Mouse (Mus musculus): ENCODE results near the gene Sorbs1. TPM values are rescaled to one million over a fixed set of nuclear protein-coding genes. Genes with fewer than 3 reads are reported as not detected.

Gene Sorbs1
- total RNA-seq, 2 experiments from 2014 or later, result 90.0 to 111 TPM

DNA sequence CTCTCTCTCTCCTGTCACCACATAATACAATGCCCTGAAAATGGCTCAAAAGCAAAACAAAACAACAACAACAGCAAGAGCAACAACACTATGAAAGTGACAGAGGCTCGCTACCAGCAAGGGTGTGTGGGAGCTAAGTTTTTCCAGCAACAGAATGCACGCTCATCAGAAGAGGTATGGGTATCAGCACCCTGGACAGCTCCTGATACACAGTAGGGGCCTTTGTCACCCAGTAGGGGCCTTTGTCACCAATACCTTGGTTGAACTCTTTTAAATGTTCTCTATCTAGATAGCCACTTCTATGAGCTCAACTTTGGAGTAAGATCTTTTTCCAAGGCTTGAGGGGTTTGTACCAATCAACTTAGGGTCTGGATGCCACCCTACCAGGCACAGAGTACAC lies 138.9 kb downstream of the Sorbs1 start:
- no peak for DNase-seq

DNA sequence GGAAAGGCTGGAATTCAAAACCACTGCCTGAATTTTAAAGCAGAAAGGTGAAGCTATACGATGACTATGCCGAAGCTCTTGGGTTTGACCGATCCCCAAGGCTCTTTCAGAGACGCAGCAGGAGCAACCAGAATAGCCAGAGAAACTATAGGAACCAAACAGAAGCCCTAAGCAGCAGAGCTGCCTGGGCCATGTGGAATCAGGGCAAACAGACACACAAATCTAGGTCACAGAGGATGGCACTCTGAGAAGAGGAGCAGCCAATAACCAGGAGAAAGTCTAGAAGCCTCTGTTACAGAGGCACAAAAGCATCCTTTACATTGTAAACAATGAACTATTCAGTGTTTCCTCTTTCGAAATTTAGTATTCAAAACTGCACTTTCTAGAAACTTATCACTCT lies 140.9 kb downstream of the Sorbs1 start:
- DNase-seq, result no peak

- peak in 1 of 2 experiments; percentile 20 for DNase-seq
These were observed 141.7 kb downstream of the Sorbs1 start for GRCm38 (mm10) chr19:40371866-40372265.

- DNase-seq, result peak; percentile 65 to 69
These were observed 143.4 kb downstream of the Sorbs1 start for GRCm38 (mm10) chr19:40369852-40370811.

- DNase-seq, result peak in 1 of 2 experiments; percentile 20
These were observed 145.1 kb downstream of the Sorbs1 start for GRCm38 (mm10) chr19:40368517-40368916.

DNA sequence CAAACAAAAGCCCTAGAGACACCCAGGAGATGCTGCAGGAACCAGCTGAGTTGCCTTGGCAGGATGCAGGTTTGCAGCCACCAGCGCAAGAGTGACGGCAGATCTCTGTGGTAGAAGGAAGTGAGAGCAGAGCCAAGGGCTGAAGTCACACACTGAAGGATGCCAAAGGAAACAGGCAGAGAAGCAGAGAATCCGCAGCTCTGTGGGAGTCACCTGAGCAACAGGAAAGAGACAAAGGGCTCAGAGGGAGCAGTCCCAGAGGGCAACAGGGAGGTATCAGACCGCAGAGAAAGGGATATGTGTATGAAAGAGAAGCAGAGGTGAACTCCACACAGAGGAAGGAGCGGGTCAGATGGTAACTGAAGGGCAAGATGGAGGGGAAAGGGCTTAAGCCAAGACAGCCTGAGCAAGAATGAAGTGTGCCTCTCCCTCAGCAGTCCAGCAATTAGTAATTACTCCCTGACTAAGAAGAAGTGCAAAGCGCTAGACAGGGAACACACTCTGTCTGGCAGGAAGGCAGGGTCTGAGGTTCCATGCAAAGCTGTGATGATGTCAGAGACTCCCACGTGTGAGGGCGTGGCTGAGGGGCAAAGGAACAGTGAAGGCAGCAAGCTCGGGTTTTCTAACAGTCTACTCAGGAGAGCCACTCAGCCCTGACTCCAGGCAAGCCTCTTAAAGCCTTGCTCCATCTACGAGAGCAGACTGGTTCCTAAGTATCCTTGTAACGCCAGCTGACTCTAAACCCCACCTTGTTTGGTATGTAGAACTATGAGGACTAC lies 147.2 kb downstream of the Sorbs1 start:
- DNase-seq, result peak; percentile 24 to 60

DNA sequence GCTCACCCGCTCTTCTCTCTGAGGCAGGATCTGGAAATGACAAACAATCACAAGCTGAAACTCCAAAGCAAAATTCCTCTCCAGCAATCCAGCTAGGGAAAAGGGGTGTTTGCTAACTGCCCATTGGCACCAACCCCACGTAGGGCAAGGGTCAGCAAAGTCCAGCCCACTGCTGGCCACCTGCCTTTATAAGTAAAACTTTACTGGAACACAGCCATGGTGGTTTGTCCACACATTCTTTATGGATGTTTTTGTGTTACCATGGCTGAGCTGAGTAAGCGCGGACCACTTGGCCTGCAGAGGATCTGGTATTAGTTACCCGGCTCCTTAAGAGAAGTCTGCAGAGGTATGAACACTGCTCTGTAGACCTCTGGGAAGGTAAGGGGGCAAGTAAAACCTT lies 148.4 kb downstream of the Sorbs1 start:
- peak in 1 of 2 experiments; percentile 40 for DNase-seq

GRCm38 (mm10) chr19:40363447-40363846 lies 150.1 kb downstream of the Sorbs1 start:
- DNase-seq, result no peak

GRCm38 (mm10) chr19:40362203-40362865 lies 151.2 kb downstream of the Sorbs1 start:
- peak in 1 of 2 experiments; percentile 24 for DNase-seq

GRCm38 (mm10) chr19:40359712-40360394 lies 153.7 kb downstream of the Sorbs1 start:
- no peak for DNase-seq

DNA sequence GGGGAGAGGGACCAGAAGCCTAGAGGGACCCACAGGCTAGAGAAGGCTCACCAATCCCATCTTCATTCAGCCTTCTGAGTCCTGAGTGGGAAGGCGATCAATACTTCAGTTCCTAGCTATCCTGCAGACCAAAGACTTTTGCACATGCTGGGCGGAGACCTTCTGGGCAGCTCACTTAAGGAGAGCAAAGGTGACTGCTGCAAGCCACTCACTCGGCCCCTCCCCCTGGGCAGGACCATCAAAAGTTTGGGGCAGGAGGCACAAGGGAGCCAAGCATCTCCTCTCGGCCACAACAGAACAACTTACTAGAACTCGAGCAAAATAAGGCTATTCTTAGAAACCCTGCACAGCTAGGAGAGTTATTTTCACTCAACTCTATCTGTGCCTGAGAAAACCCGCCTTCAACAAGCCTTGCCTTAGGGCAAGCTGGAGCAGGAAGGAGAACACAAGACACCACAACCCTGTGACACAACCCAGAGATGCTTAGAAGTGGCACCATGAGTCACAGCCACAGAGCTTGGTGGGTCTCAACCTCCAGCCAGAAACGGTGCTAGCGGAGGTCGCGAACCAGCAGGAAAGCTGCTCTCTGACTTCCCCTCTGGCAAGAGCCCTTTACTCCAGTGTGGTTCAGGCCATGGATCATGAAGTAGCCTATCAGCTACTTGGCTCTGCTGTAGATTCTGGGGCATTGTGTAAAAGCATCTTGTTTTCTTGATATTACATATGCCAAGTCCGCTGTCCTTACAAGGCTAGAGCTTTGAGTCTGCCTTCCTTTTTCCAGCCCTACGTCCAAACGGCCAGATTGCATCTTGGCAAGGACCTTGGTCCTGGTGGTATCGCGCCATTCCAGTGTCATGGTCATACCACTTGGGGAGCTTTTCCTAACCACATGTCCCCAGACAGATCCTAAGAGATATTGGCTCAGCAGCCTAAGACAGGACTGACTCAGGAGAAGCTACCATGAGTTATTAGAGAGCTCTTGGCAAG lies 156.8 kb downstream of the Sorbs1 start:
- DNase-seq, result peak in 1 of 2 experiments; percentile 58

DNA sequence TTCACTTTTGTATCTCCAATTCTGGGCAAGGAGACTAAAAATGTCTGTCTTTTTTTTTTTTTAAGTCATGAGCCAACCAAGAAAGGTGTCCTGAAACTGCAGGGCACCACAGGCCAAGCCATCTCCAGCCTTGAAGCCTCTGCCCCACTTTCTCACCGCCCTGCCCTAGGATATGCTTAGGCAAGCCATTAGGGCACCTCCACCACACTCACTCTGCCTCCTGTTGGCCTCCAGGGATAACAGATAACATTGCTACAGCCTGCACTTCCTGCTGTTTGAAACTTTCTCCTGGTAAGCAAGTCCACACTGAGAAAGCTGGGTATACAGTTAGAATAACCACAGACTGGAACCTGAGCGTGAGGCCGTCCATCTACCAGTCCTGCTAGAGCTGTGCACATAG lies 158.5 kb downstream of the Sorbs1 start:
- DNase-seq, result no peak

GRCm38 (mm10) chr19:40352006-40352405 lies 161.6 kb downstream of the Sorbs1 start:
- no peak for DNase-seq

- DNase-seq, result no peak
These were observed 162.7 kb downstream of the Sorbs1 start for GRCm38 (mm10) chr19:40350835-40351234.

DNA sequence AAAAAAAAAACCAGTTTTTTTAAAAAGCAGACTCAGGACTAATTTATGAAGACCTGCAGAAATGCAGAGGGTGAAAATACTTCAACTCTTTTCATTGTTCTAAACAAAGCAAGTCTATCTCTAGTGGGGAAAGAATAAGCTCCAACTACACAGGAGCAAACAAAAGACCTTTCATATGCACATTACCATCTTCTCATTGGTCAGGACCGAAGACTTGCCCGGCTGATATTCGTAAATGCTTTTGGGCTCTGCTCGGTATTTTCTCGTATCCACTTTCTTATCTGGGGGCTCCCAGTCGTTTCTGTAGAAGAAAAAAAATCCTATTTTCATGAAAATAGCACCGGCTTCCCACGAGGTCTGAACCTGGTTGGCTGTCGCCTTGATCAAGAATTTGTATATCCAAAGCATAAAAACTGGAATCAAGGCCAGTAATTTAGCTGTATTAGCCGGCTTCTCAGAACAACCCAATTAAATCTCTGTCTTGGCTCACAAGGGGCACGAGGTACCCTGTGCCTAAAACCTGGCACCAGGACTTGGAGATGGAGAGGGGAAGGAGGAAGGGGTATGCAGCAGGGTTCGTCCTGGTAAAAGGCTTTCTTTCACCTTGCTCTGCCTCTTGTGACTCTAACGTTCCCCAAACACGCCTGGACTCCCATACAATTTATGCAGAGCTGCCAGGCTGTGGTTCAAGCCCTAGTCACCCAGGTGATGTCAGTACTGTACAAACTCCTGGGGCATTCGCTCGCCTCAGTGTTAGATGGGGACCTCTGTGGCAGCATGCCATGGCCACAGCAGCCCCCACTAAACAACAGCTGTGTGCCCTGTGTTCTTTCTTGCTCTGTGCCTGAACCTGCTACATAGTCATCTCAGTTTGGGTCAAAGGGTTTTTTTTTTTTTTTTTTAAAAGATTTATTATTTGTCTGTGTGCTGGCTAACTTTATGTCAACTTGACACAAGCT lies 163.6 kb downstream of the Sorbs1 start:
- no peak for DNase-seq

DNA sequence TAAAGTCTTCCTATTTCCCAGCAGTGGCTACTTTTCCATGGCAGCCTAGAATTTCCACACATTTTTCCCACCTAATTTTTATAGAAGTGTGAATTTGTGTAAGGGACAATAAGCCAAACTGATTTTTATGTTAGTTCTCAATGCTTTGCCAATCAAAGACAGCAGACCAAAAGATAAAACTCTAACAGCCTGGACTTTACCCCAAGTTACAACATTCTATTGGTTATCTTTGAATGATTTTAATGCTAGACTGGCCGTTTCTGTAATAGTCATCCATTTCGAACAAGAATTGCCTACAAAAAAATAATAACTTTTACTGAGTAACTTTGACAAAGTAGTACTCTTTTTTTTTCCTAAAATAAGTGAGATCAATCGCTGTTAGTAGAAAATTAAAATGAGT lies 164.3 kb downstream of the Sorbs1 start:
- no peak for DNase-seq

- DNase-seq, result no peak
These were observed 164.9 kb downstream of the Sorbs1 start for GRCm38 (mm10) chr19:40348652-40349051.

DNA sequence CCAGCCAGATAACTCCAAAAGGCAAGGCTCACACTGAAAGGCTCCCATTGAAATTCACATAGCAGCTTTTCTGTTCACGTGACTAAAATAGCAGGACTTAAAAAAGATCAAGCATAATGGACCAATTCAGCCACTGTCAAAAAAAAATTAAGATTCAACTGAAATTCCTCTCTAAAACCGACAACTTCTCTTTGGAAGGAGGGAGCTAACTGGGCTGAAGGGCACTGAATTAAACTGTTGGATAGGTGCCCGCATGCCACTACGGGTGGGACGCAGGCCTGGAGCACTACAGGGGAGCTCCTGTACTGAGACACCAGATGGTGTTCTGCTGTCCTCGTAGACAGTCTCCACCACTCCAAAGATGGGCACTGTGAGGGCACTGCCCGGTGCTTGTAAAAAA lies 165.4 kb downstream of the Sorbs1 start:
- no peak for DNase-seq

DNA sequence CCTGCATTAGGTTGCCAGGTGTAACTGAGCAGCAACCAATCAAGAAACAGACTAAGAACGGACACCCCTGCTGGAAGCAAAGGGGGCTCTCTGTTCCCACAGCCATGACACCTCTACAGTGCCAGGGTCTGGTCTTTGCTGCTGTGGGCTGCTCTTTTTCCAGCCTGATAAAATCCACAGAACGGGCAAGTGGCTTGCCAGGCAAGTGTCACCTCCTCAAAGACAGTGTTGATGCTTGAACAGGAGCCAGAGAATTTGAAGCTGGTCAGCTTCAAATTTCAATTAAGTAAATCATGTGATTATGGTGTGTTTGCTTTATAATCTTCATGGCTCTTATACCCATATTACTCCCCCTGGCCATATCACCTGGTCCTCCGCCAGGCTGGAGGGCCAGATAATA lies 166.7 kb downstream of the Sorbs1 start:
- DNase-seq, result no peak
